Mouse (Mus musculus): Measurements from ENCODE around the gene Tmcc3. TPM values are rescaled to one million over a fixed set of nuclear protein-coding genes. Genes with fewer than 3 reads are reported as not detected.

Gene Tmcc3
- total and polyA plus RNA-seq, 2 experiments from 2014 or later, result 4.1 to 10.0 TPM

GRCm38 (mm10) chr10:94295923-94296605, 15.7 kb upstream of the Tmcc3 start:
- H3K36me3 ChIP-seq (replicated peaks; ENCODE audit: control insufficient read depth, insufficient read depth, low read length), result no peaks in the 10 kb centered on the region
- ATAC-seq (ENCODE audit: insufficient read depth, low read depth) (no peak), DNase-seq (ENCODE audit: low spot score) (no peak)
- no peak overlapping the region for H3K9ac ChIP-seq (replicated peaks; ENCODE audit: low read depth, low read length)
- TF ChIP-seq EP300 (IDR thresholded peaks at IDR 0.05; ENCODE audit: low read depth) (no peak), CTCF (IDR thresholded peaks at IDR 0.05; ENCODE audit: low read depth) (no peak)
- H3K27ac ChIP-seq (ENCODE audit: low read depth), result no peak overlapping the region
- no peaks in the 10 kb centered on the region for H3K4me1 ChIP-seq (ENCODE audit: control insufficient read depth, insufficient read depth)
- H3K9me3 ChIP-seq (replicated peaks; ENCODE audit: control insufficient read depth, low read length), result no peaks in the 10 kb centered on the region
- H3K4me2 ChIP-seq (ENCODE audit: low read depth, low read length), result no peak overlapping the region
- H3K4me3 ChIP-seq (ENCODE audit: low read depth, low read length), result no peak overlapping the region
- no peaks in the 10 kb centered on the region for H3K27me3 ChIP-seq (ENCODE audit: control insufficient read depth, insufficient read depth, low read length)
- WGBS, result 86% methylated on average over 5 of the region's 5 CpGs

GRCm38 (mm10) chr10:94298471-94298870, 13.3 kb upstream of the Tmcc3 start, which contains the start of gene Gm4792:
Gene Gm4792, minus strand, starts transcription at chr10:94298703.
- no peak for DNase-seq (ENCODE audit: low spot score)
- no peak for TF ChIP-seq EP300 (IDR thresholded peaks at IDR 0.05; ENCODE audit: low read depth)
- TF ChIP-seq CTCF (IDR thresholded peaks at IDR 0.05; ENCODE audit: low read depth), result no peak
- no peak within 1 kb of the TSS for H3K4me2 ChIP-seq (ENCODE audit: low read depth, low read length)
- no peak within 1 kb of the TSS for H3K27ac ChIP-seq (ENCODE audit: low read depth)
- no peaks in the 10 kb centered on the region for H3K27me3 ChIP-seq (ENCODE audit: control insufficient read depth, insufficient read depth, low read length)
- no peaks in the 10 kb centered on the region for H3K36me3 ChIP-seq (replicated peaks; ENCODE audit: control insufficient read depth, insufficient read depth, low read length)
- no peak within 1 kb of the TSS for H3K9ac ChIP-seq (replicated peaks; ENCODE audit: low read depth, low read length)
- no peaks in the 10 kb centered on the region for H3K9me3 ChIP-seq (replicated peaks; ENCODE audit: control insufficient read depth, low read length)
- H3K4me1 ChIP-seq (ENCODE audit: control insufficient read depth, insufficient read depth), result no peaks in the 10 kb centered on the region
- 83% methylated on average over 3 of the region's 3 CpGs for WGBS
- no peak within 1 kb of the TSS for H3K4me3 ChIP-seq (ENCODE audit: low read depth, low read length)
- no peak for ATAC-seq (ENCODE audit: insufficient read depth, low read depth)

GRCm38 (mm10) chr10:94299301-94299700, 12.4 kb upstream of the Tmcc3 start:
- DNase-seq (ENCODE audit: low spot score), result no peak
- Histone ChIP-seq H3K4me1 (ENCODE audit: control insufficient read depth, insufficient read depth) (no peaks in the 10 kb centered on the region), H3K9me3 (replicated peaks; ENCODE audit: control insufficient read depth, low read length) (no peaks in the 10 kb centered on the region), H3K36me3 (replicated peaks; ENCODE audit: control insufficient read depth, insufficient read depth, low read length) (no peaks in the 10 kb centered on the region), H3K9ac (replicated peaks; ENCODE audit: low read depth, low read length) (no peak overlapping the region), H3K27me3 (ENCODE audit: control insufficient read depth, insufficient read depth, low read length) (no peaks in the 10 kb centered on the region), H3K27ac (ENCODE audit: low read depth) (no peak overlapping the region), H3K4me3 (ENCODE audit: low read depth, low read length) (no peak overlapping the region), H3K4me2 (ENCODE audit: low read depth, low read length) (no peak overlapping the region)
- WGBS, result 85% methylated on average over 2 of the region's 2 CpGs
- no peak for ATAC-seq (ENCODE audit: insufficient read depth, low read depth)
- no peak for TF ChIP-seq CTCF (IDR thresholded peaks at IDR 0.05; ENCODE audit: low read depth)
- no peak for TF ChIP-seq EP300 (IDR thresholded peaks at IDR 0.05; ENCODE audit: low read depth)

GRCm38 (mm10) chr10:94304064-94304657, 7.6 kb upstream of the Tmcc3 start:
- WGBS, result 71% methylated on average over 9 of the region's 9 CpGs

GRCm38 (mm10) chr10:94305526-94305925, 6.2 kb upstream of the Tmcc3 start:
- Histone ChIP-seq H3K36me3 (replicated peaks; ENCODE audit: control insufficient read depth, insufficient read depth, low read length) (no peaks in the 10 kb centered on the region), H3K27me3 (ENCODE audit: control insufficient read depth, insufficient read depth, low read length) (no peaks in the 10 kb centered on the region), H3K4me2 (ENCODE audit: low read depth, low read length) (no peak overlapping the region), H3K4me3 (ENCODE audit: low read depth, low read length) (no peak overlapping the region), H3K9me3 (replicated peaks; ENCODE audit: control insufficient read depth, low read length) (no peaks in the 10 kb centered on the region; the same call in 1 of the 2 replicates), H3K27ac (ENCODE audit: low read depth) (no peak overlapping the region), H3K9ac (replicated peaks; ENCODE audit: low read depth, low read length) (no peak overlapping the region), H3K4me1 (ENCODE audit: control insufficient read depth, insufficient read depth) (no peaks in the 10 kb centered on the region)
- WGBS, result 53% methylated on average over 5 of the region's 5 CpGs
- ATAC-seq (ENCODE audit: insufficient read depth, low read depth) (no peak), DNase-seq (ENCODE audit: low spot score) (no peak)
- TF ChIP-seq CTCF (IDR thresholded peaks at IDR 0.05; ENCODE audit: low read depth), result no peak
- no peak for TF ChIP-seq EP300 (IDR thresholded peaks at IDR 0.05; ENCODE audit: low read depth)

More at GRCm38 (mm10) chr10:94304064-94304657, 7.6 kb upstream of the Tmcc3 start:
- no peak overlapping the region for H3K4me2 ChIP-seq (ENCODE audit: low read depth, low read length)
- TF ChIP-seq EP300 (IDR thresholded peaks at IDR 0.05; ENCODE audit: low read depth), result no peak
- no peak for TF ChIP-seq CTCF (IDR thresholded peaks at IDR 0.05; ENCODE audit: low read depth)
- H3K4me3 ChIP-seq (ENCODE audit: low read depth, low read length), result no peak overlapping the region
- no peak for DNase-seq (ENCODE audit: low spot score)
- H3K9me3 ChIP-seq (replicated peaks; ENCODE audit: control insufficient read depth, low read length), result no peaks in the 10 kb centered on the region
- no peak overlapping the region for H3K9ac ChIP-seq (replicated peaks; ENCODE audit: low read depth, low read length)
- no peaks in the 10 kb centered on the region for H3K36me3 ChIP-seq (replicated peaks; ENCODE audit: control insufficient read depth, insufficient read depth, low read length)
- ATAC-seq (ENCODE audit: insufficient read depth, low read depth), result no peak
- no peaks in the 10 kb centered on the region for H3K27me3 ChIP-seq (ENCODE audit: control insufficient read depth, insufficient read depth, low read length)
- H3K27ac ChIP-seq (ENCODE audit: low read depth), result no peak overlapping the region
- no peaks in the 10 kb centered on the region for H3K4me1 ChIP-seq (ENCODE audit: control insufficient read depth, insufficient read depth)

Measured in heart, postnatal 0 days (tissue).